Mouse (Mus musculus) heart, embryonic 12.5 days (tissue): ENCODE measurements at regions not wholly inside any gene's neighbourhood (a gene's known extent, or its start where the extent isn't known, plus 50 kb on each side); places are given as distances from the start of the nearest gene placed in this dataset.

Experiments used
- ATAC-seq: fragments of 200-750 bp; cut with Nextera tagmentation; 2 replicates; pipeline ENCODE4 v1.8.0; 2017; ENCODE audit warnings: moderate TSS enrichment, moderate library complexity; ENCODE audit not compliant: insufficient number of reproducible peaks, low FRiP score
- H3K27ac ChIP-seq: fragments of 300-500 bp; sonication (generic); 2 replicates; pipeline ENCODE4 v1.5.1; 2016; ENCODE audit warnings: mild to moderate bottlenecking, moderate library complexity; ENCODE audit not compliant: poor library complexity, severe bottlenecking
- H3K27me3 ChIP-seq: fragments of 300-500 bp; sonication (generic); replicated peaks from 2 replicates; pipeline ENCODE4 v1.6.1; 2016; ENCODE audit warnings: mild to moderate bottlenecking, moderate library complexity
- H3K36me3 ChIP-seq: fragments of 300-500 bp; sonication (generic); 2 replicates; pipeline ENCODE4 v1.6.1; 2016; ENCODE audit warnings: mild to moderate bottlenecking, moderate library complexity
- H3K4me1 ChIP-seq: fragments of 300-500 bp; sonication (generic); replicated peaks from 2 replicates; pipeline ENCODE4 v1.6.1; 2016; ENCODE audit warnings: mild to moderate bottlenecking
- H3K4me2 ChIP-seq: fragments of 300-500 bp; sonication (generic); 2 replicates; pipeline ENCODE4 v1.6.1; 2016; ENCODE audit warnings: mild to moderate bottlenecking, moderate library complexity
- H3K4me3 ChIP-seq: fragments of 300-500 bp; sonication (generic); 2 replicates; pipeline ENCODE4 v1.5.1; 2016; ENCODE audit warnings: mild to moderate bottlenecking
- H3K9ac ChIP-seq: fragments of 300-500 bp; sonication (generic); 2 replicates; pipeline ENCODE4 v1.6.1; 2016; ENCODE audit warnings: mild to moderate bottlenecking, moderate library complexity
- H3K9me3 ChIP-seq: fragments of 300-500 bp; sonication (generic); replicated peaks from 2 replicates; pipeline ENCODE4 v1.6.1; 2016; ENCODE audit warnings: mild to moderate bottlenecking, moderate library complexity
- WGBS: fragments of 180-500 bp; shearing (Covaris S2); methylation state at CpG from one replicate; pipeline ENCODE4 v1.1.7; 2016; 5-methylcytosine and 5-hydroxymethylcytosine counted together

DNA sequence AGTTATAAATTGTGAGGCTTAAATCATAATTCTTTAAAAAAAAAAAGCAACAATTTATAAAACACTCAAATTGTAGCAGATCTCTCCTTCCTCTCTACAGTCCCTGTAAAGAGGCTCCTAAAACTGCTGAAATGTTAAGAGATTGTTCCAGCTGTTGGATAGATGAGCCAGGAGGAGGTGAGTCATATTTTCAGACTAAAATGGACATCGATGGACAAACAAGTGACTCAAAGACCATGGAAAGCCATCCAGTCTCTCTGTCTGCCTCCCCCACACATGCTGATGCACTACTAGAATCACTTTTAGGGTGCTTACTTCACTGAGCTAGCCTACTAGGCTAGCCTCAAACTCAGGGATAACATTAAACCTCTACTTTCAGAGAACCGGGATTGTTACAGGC lies 561.5 kb downstream of the Tmem114 start:
- WGBS = 84% methylated on average over 2 of the region's 2 CpGs
- Histone ChIP-seq H3K4me3 (no peak overlapping the region), H3K27me3 (no peaks in the 10 kb centered on the region), H3K27ac (no peak overlapping the region), H3K4me2 (no peak overlapping the region), H3K36me3 (no peaks in the 10 kb centered on the region), H3K9me3 (peaks cover 2% of the 10 kb centered on the region; the same call in 1 of the 2 replicates), H3K9ac (no peak overlapping the region), H3K4me1 (no peaks in the 10 kb centered on the region)
- no peak for ATAC-seq

DNA sequence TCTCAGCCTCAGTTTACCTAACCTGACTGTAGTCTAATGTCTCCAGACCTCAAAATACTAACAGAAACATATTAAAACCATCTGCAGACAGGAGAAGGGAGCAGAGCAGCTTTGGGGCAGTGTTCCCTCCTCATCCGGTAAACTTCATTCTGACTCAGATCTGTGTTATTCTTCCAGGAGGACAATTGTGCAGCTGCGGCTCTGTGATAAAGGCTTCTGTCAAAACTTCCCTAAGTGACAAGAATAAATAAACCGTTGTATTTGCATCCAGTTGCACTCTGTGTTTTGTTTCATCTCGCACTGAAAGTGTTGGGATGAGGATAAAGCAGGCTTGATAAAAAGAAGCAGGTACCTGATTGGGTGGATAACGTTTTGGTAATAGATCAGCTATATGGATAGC lies 585.8 kb downstream of the Tmem114 start:
- 58% methylated on average over 5 of the region's 5 CpGs for WGBS
- no peak for ATAC-seq

DNA sequence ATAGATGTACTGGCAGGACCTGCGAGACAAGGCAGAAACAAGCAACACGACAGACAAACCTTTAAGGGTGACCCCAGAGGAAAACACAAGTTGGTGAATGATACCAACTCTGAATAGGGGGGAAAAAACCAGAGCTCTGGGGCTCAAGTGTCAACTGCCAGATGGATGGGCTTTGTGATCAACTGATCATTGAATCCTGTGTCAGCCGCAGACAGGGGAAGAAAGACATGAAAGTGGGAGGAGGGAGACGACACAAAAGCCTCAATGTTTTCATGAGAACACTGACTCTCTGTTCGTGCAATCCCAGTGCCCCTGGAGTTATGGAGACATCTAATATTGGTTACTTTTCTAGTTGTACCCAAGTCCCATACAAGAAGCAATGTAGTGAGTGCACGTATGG lies 593.8 kb downstream of the Tmem114 start:
- Histone ChIP-seq H3K4me3 (no peak overlapping the region), H3K4me2 (no peak overlapping the region), H3K27ac (no peak overlapping the region), H3K4me1 (no peaks in the 10 kb centered on the region), H3K27me3 (no peaks in the 10 kb centered on the region), H3K9me3 (no peaks in the 10 kb centered on the region), H3K9ac (no peak overlapping the region), H3K36me3 (no peaks in the 10 kb centered on the region)
- WGBS = 53% methylated on average over 6 of the region's 6 CpGs
- no peak for ATAC-seq

More for the DNA sequence above, 585.8 kb downstream of the Tmem114 start:
- Histone ChIP-seq H3K27me3 (no peaks in the 10 kb centered on the region), H3K4me1 (no peaks in the 10 kb centered on the region), H3K9me3 (no peaks in the 10 kb centered on the region), H3K27ac (no peak overlapping the region), H3K9ac (no peak overlapping the region), H3K36me3 (no peaks in the 10 kb centered on the region), H3K4me3 (no peak overlapping the region), H3K4me2 (no peak overlapping the region)

DNA sequence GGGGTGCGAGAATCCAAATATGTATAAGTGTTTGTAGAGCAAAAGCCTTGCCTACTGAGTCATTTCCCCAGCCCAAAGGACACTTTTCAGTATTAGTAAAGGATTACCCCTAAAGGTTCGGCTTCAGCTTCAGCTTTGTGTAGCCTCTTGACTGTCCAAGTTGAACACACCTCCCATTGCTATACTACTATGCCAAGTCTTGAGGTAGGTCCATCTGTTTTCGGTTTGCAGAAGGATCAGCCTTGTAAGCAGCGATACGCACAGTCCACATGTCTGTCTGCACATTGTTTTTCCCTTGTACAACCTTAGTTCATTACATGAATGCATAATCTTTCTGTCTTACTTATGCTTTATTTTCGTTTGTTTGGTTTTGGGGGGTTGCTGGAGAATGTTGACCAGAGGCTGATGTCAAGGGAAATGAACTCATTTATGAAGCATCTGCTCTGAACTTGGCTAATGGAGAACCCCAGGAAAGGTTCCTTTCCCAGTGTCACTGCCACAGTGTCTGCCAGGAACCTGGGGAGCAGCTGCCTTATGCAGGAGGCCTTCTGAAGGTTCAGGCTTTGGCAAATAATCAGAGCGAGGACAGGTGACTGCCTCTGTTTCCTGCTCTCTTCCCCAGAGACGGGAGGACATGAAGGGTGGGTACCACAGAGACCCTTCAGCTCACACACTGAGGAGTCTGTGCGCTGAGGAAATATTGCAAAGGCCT lies 594.8 kb downstream of the Tmem114 start:
- WGBS = 66% methylated on average over 9 of the region's 9 CpGs
- ATAC-seq = no peak
- Histone ChIP-seq H3K4me1 (no peaks in the 10 kb centered on the region), H3K9ac (no peak overlapping the region), H3K27me3 (no peaks in the 10 kb centered on the region), H3K4me3 (no peak overlapping the region), H3K27ac (no peak overlapping the region), H3K4me2 (no peak overlapping the region), H3K36me3 (no peaks in the 10 kb centered on the region), H3K9me3 (no peaks in the 10 kb centered on the region)

DNA sequence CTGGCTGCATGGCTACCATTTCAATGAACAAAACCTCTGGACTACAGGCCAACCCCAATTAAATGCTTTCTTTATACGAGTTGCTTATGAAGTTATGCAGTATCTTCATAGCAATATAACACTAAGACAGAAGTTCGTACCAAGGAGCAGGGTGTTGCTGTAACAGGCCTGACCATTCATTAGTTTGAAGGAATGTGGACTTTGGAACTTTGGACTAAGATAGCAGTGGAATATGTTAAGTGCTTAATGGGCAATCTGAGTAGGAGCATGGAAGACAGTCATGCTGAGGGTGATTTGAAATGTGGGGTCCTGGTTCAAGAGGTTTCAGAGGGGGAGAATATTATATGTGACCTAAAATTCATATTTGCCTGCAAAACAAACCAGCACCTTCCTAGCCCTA lies 623.8 kb downstream of the Tmem114 start:
- H3K27me3 ChIP-seq = no peaks in the 10 kb centered on the region
- no peak overlapping the region for H3K4me2 ChIP-seq
- no peak overlapping the region for H3K27ac ChIP-seq
- H3K9me3 ChIP-seq = no peaks in the 10 kb centered on the region
- WGBS = 62% methylated on average over 2 of the region's 2 CpGs
- H3K36me3 ChIP-seq = no peaks in the 10 kb centered on the region
- no peak overlapping the region for H3K9ac ChIP-seq
- ATAC-seq = no peak
- no peak overlapping the region for H3K4me3 ChIP-seq
- no peaks in the 10 kb centered on the region for H3K4me1 ChIP-seq

DNA sequence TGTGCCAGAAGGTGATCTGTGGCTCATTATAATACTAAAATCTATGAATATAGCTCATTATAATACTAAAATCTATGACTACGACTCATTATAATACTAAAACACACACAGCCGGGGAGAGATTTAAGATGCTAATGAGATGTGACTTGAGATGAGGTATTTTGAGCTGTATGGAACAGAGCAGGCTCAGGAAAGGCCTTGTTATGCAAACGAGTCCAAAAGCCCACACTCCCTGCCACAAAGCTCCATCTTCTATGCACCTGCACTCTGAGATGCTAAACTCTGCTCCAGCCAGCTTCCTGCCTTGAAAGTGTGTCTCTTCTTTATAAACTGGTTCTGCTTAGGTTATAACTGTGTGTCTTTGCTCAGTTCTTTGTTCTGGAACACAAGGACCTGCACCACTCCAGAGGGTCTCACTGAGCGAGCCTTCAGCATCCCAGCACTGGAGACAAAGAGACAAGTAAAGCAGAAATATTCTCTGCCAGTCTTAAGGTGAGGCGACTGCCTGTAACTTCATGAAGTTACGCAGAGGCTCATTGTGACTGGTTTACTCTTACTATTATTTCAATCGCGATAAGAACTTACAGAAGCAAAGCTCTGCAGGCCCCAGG lies 627.7 kb downstream of the Tmem114 start:
- H3K27ac ChIP-seq = no peak overlapping the region
- no peaks in the 10 kb centered on the region for H3K4me1 ChIP-seq
- H3K4me3 ChIP-seq = no peak overlapping the region
- 59% methylated on average over 8 of the region's 8 CpGs for WGBS
- no peaks in the 10 kb centered on the region for H3K27me3 ChIP-seq
- H3K9ac ChIP-seq = no peak overlapping the region
- no peak for ATAC-seq
- no peaks in the 10 kb centered on the region for H3K9me3 ChIP-seq
- no peak overlapping the region for H3K4me2 ChIP-seq
- no peaks in the 10 kb centered on the region for H3K36me3 ChIP-seq

DNA sequence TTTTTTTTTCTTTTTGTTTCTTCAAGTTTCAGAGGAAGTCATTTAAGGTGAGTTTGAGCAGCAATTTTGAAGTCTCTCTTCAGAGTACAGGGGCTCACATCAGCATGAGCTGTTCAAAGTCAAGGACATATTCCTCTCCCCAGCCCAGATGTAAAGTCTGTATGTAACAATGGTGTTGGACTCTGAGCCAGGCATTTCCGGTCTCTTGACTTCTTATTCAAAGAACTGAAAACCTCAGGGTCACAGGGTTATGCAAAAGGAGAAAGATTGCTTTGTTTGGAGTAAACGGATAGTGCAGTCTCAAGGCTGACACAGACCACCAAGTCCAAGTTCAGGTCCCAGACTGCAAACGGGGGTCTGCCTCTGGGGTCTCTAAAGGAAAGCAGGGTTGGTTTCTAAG lies 629.4 kb downstream of the Tmem114 start:
- Histone ChIP-seq H3K36me3 (no peaks in the 10 kb centered on the region), H3K4me2 (no peak overlapping the region), H3K9ac (no peak overlapping the region), H3K4me3 (no peak overlapping the region), H3K4me1 (no peaks in the 10 kb centered on the region), H3K27ac (no peak overlapping the region), H3K9me3 (no peaks in the 10 kb centered on the region), H3K27me3 (no peaks in the 10 kb centered on the region)
- no peak for ATAC-seq
- 62% methylated on average over 3 of the region's 3 CpGs for WGBS

DNA sequence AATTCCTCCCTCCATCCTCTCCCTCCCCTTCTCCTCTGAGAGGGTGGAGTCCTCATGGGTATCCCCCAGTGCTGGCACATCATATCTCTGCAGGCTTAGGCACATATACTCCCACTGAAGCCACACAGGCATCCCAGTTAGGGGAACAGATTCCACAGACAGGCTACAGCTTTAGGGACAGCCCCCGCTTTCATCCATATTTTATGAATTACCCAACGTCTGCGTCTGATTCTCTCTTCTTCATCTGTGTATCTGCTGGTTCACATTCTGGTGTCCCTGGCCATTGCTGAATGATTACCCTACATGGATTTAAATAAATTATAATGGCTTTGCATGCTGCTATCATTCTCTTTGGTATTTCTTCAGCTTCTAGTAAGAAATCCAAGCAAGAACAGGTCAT lies 632.4 kb downstream of the Tmem114 start:
- Histone ChIP-seq H3K9ac (no peak overlapping the region), H3K9me3 (no peaks in the 10 kb centered on the region), H3K27ac (no peak overlapping the region), H3K4me1 (no peaks in the 10 kb centered on the region), H3K36me3 (no peaks in the 10 kb centered on the region), H3K4me3 (no peak overlapping the region), H3K4me2 (no peak overlapping the region), H3K27me3 (no peaks in the 10 kb centered on the region)
- WGBS = 85% methylated on average over 3 of the region's 3 CpGs
- ATAC-seq = no peak

DNA sequence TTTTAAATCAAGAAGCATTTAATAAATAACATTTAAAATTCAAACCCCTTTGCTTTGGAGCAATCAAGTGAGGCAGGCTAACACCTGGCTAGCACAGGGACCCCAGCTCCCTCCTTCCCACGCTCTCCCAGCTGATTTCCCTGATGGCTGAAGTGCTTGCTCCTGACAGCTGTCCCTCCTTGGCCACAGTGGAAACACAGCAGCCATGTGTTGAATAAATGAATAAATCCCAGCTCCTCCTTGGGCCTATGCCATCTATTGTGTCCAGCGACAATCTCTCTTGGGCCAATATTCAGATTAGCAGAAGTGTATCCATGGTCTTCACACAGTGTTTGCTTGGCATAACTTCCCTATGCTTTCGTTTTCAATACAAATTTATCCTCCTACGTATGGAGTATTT lies 634.7 kb downstream of the Tmem114 start:
- H3K9ac ChIP-seq = no peak overlapping the region
- H3K4me3 ChIP-seq = no peak overlapping the region
- H3K27me3 ChIP-seq = no peaks in the 10 kb centered on the region
- H3K27ac ChIP-seq = no peak overlapping the region
- no peaks in the 10 kb centered on the region for H3K36me3 ChIP-seq
- no peak overlapping the region for H3K4me2 ChIP-seq
- 68% methylated on average over 4 of the region's 4 CpGs for WGBS
- no peak for ATAC-seq
- H3K4me1 ChIP-seq = no peaks in the 10 kb centered on the region
- no peaks in the 10 kb centered on the region for H3K9me3 ChIP-seq

DNA sequence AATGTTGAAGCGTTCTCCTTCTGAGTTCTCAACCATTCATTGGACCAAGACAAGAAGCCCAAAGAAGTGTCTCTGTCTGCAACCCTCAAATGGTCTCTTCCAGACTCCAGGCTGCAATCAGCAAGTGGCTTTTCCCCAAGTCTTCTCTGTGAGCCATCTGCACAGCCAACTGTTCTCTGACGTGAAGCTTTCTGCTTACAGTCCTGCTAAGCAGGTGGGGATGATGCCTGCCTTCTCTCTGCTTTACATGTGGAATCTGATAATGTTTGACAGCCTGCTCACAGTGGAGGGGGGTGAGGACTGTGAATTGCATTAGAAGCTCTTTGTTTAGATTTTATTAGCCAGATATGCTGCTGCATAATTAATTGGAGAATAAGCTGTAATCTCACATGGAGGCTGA lies 636.7 kb downstream of the Tmem114 start:
- H3K27ac ChIP-seq = no peak overlapping the region
- H3K9me3 ChIP-seq = no peaks in the 10 kb centered on the region
- no peaks in the 10 kb centered on the region for H3K4me1 ChIP-seq
- WGBS = 64% methylated on average over 2 of the region's 2 CpGs
- no peaks in the 10 kb centered on the region for H3K36me3 ChIP-seq
- no peaks in the 10 kb centered on the region for H3K27me3 ChIP-seq
- no peak overlapping the region for H3K9ac ChIP-seq
- H3K4me3 ChIP-seq = no peak overlapping the region
- H3K4me2 ChIP-seq = no peak overlapping the region
- no peak for ATAC-seq

DNA sequence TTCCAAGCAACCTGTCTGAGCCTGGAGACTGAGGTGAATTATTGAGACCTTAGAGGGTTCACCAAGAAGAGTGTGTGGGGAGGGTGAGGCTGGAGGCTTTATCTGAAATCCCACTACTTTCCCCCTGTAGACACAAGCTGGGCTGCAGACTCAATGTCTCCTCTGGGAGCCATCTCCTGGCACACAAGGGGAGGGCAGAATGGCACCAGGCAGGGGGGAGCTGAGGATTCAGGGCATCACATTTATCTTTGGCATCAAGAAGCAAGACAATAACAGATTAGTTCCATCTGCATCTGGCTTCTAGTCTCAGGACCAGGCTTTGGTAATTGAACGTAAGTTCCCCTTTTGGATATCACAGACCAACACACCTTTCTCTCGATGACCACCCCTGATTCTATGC lies 643.4 kb downstream of the Tmem114 start:
- H3K4me1 ChIP-seq = no peaks in the 10 kb centered on the region
- no peak overlapping the region for H3K9ac ChIP-seq
- H3K36me3 ChIP-seq = no peaks in the 10 kb centered on the region
- H3K4me2 ChIP-seq = no peak overlapping the region
- H3K4me3 ChIP-seq = no peak overlapping the region
- ATAC-seq = no peak
- WGBS = 83% methylated on average over 2 of the region's 2 CpGs
- no peak overlapping the region for H3K27ac ChIP-seq
- H3K27me3 ChIP-seq = no peaks in the 10 kb centered on the region
- H3K9me3 ChIP-seq = no peaks in the 10 kb centered on the region

DNA sequence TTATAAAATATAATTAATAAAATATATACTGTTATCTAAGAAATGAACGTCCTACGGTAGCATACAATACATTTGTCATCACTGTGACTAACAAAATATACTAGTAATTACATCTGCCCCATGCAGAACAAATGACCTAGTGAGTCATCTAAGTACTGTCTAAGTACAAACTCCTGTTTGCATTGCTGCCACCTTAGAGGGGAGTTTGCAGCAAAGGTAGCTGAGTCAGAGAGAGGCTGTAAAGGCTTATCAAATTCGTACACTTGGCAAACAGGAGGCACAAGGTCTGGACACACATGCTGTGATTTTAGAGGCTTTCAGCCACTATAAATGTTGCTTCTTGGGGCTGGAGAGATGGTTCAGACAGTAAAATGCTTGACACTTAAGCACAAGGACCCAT lies 649.3 kb downstream of the Tmem114 start:
- Histone ChIP-seq H3K9me3 (peaks cover 4% of the 10 kb centered on the region; the same call in 1 of the 2 replicates), H3K4me3 (no peak overlapping the region), H3K9ac (no peak overlapping the region), H3K27me3 (no peaks in the 10 kb centered on the region), H3K4me2 (no peak overlapping the region), H3K4me1 (no peaks in the 10 kb centered on the region), H3K36me3 (no peaks in the 10 kb centered on the region), H3K27ac (no peak overlapping the region)
- WGBS = 81% methylated on average over 3 of the region's 3 CpGs
- no peak for ATAC-seq
